Mouse (Mus musculus): ENCODE measurements around the gene Dmgdh. TPM values are rescaled to one million over a fixed set of nuclear protein-coding genes. Genes with fewer than 3 reads are reported as not detected.

The Dmgdh gene
- not detected for polyA plus RNA-seq (2015; fragmentation: Illumina TruSeq; extraction: RNeasy Lipid Tissue Mini Kit (QIAGEN cat#74804); ENCODE audit: insufficient read depth, low replicate concordance)

GRCm38 (mm10) chr13:93674131-93674561, at the start of gene Dmgdh, which contains the start of gene Bhmt2:
Gene Dmgdh, plus strand, starts transcription at chr13:93674433.
Gene Bhmt2, minus strand, starts transcription at chr13:93674302.

GRCm38 (mm10) chr13:93637282-93638245, 36.7 kb upstream of the Dmgdh start, which contains the start of gene Bhmt:
Gene Bhmt, minus strand, starts transcription at chr13:93637961.

GRCm38 (mm10) chr13:93771588-93772278, 97.5 kb downstream of the Dmgdh start, which contains the start of gene Arsb:
Gene Arsb, plus strand, starts transcription at chr13:93771630.

Other genes starting within 250 kb of the Dmgdh start
- gene Jmy, start 174.6 kb upstream of the Dmgdh start, polyA plus RNA-seq (2015; fragmentation: Illumina TruSeq; extraction: RNeasy Lipid Tissue Mini Kit (QIAGEN cat#74804); ENCODE audit: insufficient read depth, low replicate concordance) = 11.2 TPM
- not detected for gene Bhmt, start 36.5 kb upstream of the Dmgdh start, polyA plus RNA-seq (2015; fragmentation: Illumina TruSeq; extraction: RNeasy Lipid Tissue Mini Kit (QIAGEN cat#74804); ENCODE audit: insufficient read depth, low replicate concordance)
- not detected for gene Bhmt2, start 131 bp upstream of the Dmgdh start, polyA plus RNA-seq (2015; fragmentation: Illumina TruSeq; extraction: RNeasy Lipid Tissue Mini Kit (QIAGEN cat#74804); ENCODE audit: insufficient read depth, low replicate concordance)
- 31.5 TPM for gene Arsb, start 97.2 kb downstream of the Dmgdh start, polyA plus RNA-seq (2015; fragmentation: Illumina TruSeq; extraction: RNeasy Lipid Tissue Mini Kit (QIAGEN cat#74804); ENCODE audit: insufficient read depth, low replicate concordance)